Mouse (Mus musculus) layer of hippocampus, adult 9-10 months (tissue): ENCODE data around the gene Fam189a1.

Source experiments
- DNase-seq: peaks from one replicate; pipeline ENCODE4 v3.0.0; 2022; ENCODE audit warnings: low spot score

Gene Fam189a1

GRCm38 (mm10) chr7:64949910-64950770 is 206.2 kb downstream of the Fam189a1 start:
- DNase-seq, result peak; percentile 30

GRCm38 (mm10) chr7:64949465-64949864 is 206.9 kb downstream of the Fam189a1 start:
- DNase-seq, result no peak

- DNase-seq, result no peak
Measured at GRCm38 (mm10) chr7:64944686-64945085, 211.7 kb downstream of the Fam189a1 start.

- no peak for DNase-seq
Measured at GRCm38 (mm10) chr7:64944175-64944574, 212.2 kb downstream of the Fam189a1 start.

GRCm38 (mm10) chr7:64936927-64937326 is 219.4 kb downstream of the Fam189a1 start:
- no peak for DNase-seq

GRCm38 (mm10) chr7:64934115-64934514 is 222.3 kb downstream of the Fam189a1 start:
- no peak for DNase-seq

GRCm38 (mm10) chr7:64930980-64931379 is 225.4 kb downstream of the Fam189a1 start:
- no peak for DNase-seq

GRCm38 (mm10) chr7:64923918-64924317 is 232.5 kb downstream of the Fam189a1 start:
- DNase-seq, result no peak

GRCm38 (mm10) chr7:64921189-64921588 is 235.2 kb downstream of the Fam189a1 start:
- DNase-seq, result no peak

GRCm38 (mm10) chr7:64920735-64921134 is 235.6 kb downstream of the Fam189a1 start:
- DNase-seq, result no peak

- no peak for DNase-seq
Measured at GRCm38 (mm10) chr7:64916654-64917053, 239.7 kb downstream of the Fam189a1 start.

GRCm38 (mm10) chr7:64915121-64915520 is 241.2 kb downstream of the Fam189a1 start:
- DNase-seq, result no peak

- no peak for DNase-seq
Measured at GRCm38 (mm10) chr7:64911945-64912344, 244.4 kb downstream of the Fam189a1 start.

GRCm38 (mm10) chr7:64910208-64910607 is 246.2 kb downstream of the Fam189a1 start:
- DNase-seq, result no peak

- no peak for DNase-seq
Measured at GRCm38 (mm10) chr7:64906955-64907354, 249.4 kb downstream of the Fam189a1 start.

GRCm38 (mm10) chr7:64905506-64905905 is 250.9 kb downstream of the Fam189a1 start:
- DNase-seq, result no peak

GRCm38 (mm10) chr7:64900249-64900648 is 256.1 kb downstream of the Fam189a1 start:
- DNase-seq, result no peak

- DNase-seq, result no peak
Measured at GRCm38 (mm10) chr7:64896587-64896986, 259.8 kb downstream of the Fam189a1 start.

GRCm38 (mm10) chr7:64895685-64896101 is 260.7 kb downstream of the Fam189a1 start:
- no peak for DNase-seq

- DNase-seq, result no peak
Measured at GRCm38 (mm10) chr7:64891139-64891538, 265.2 kb downstream of the Fam189a1 start.

- no peak for DNase-seq
Measured at GRCm38 (mm10) chr7:64889919-64890318, 266.5 kb downstream of the Fam189a1 start.

GRCm38 (mm10) chr7:64884187-64884862 is 272.0 kb downstream of the Fam189a1 start:
- DNase-seq, result no peak

- no peak for DNase-seq
Measured at GRCm38 (mm10) chr7:64882243-64882642, 274.1 kb downstream of the Fam189a1 start.
